Mouse (Mus musculus) midbrain, embryonic 14.5 days (tissue): Measurements from ENCODE around the gene Rpusd4. TPM values are rescaled to one million over a fixed set of nuclear protein-coding genes. Genes with fewer than 3 reads are reported as not detected.

Experiments
- ATAC-seq: fragments of 200-750 bp; cut with Nextera tagmentation; 2 replicates; pipeline ENCODE4 v1.8.0; 2017; ENCODE audit warnings: moderate number of reproducible peaks, moderate library complexity; ENCODE audit not compliant: low FRiP score, low TSS enrichment
- DNase-seq: peaks from one replicate; pipeline ENCODE4 v3.0.0-alpha.2; 2015
- H3K27ac ChIP-seq: fragments of 300-500 bp; sonication (generic); replicated peaks from 2 replicates; pipeline ENCODE4 v1.5.1; 2014; ENCODE audit warnings: mild to moderate bottlenecking, low read depth, low read length, moderate library complexity
- H3K27me3 ChIP-seq: fragments of 300-500 bp; sonication (generic); 2 replicates; pipeline ENCODE4 v1.6.1; 2014; ENCODE audit warnings: low read length, control low read depth, mixed read lengths; ENCODE audit not compliant: control insufficient read depth, insufficient read depth
- H3K36me3 ChIP-seq: fragments of 300-500 bp; sonication (generic); 2 replicates; pipeline ENCODE4 v1.6.1; 2014; ENCODE audit warnings: low read length, control low read depth; ENCODE audit not compliant: control insufficient read depth, insufficient read depth
- H3K4me1 ChIP-seq: fragments of 300-500 bp; sonication (generic); 2 replicates; pipeline ENCODE4 v1.6.1; 2014; ENCODE audit warnings: mild to moderate bottlenecking, antibody characterized with exemption, low read length, control low read depth; ENCODE audit not compliant: control insufficient read depth, insufficient read depth
- H3K4me2 ChIP-seq: fragments of 300-500 bp; sonication (generic); 2 replicates; pipeline ENCODE4 v1.6.1; 2014; ENCODE audit warnings: mild to moderate bottlenecking, low read length, moderate library complexity
- H3K4me3 ChIP-seq: fragments of 300-500 bp; sonication (generic); replicated peaks from 2 replicates; pipeline ENCODE4 v1.5.1; 2014; ENCODE audit warnings: low read depth, low read length
- H3K9ac ChIP-seq: fragments of 300-500 bp; sonication (generic); replicated peaks from 2 replicates; pipeline ENCODE4 v1.6.1; 2014; ENCODE audit warnings: mild to moderate bottlenecking, low read length, moderate library complexity
- H3K9me3 ChIP-seq: fragments of 300-500 bp; sonication (generic); 2 replicates; pipeline ENCODE4 v1.6.1; 2016; ENCODE audit warnings: low read length, control low read depth, mixed read lengths; ENCODE audit not compliant: control insufficient read depth
- WGBS: fragments of 180-500 bp; shearing (Covaris S2); extraction: QIAGEN DNeasy Blood & Tissue Kit; methylation state at CpG from one replicate; pipeline ENCODE4 v1.1.7; 2014; 5-methylcytosine and 5-hydroxymethylcytosine counted together
- polyA plus RNA-seq: library from polyadenylated mRNA; unstranded; fragments of >200 nt; fragmentation: Nextera tagmentation; extraction: Ambion mirVana; gene quantifications from 2 replicates; pipeline ENCODE4 v1.2.1, GENCODE M21; 2014

The Rpusd4 gene
- polyA plus RNA-seq, 1 experiment from 2014 or later = 18.1 TPM

- Histone ChIP-seq H3K4me1 (no peaks in the 10 kb centered on the region), H3K36me3 (no peaks in the 10 kb centered on the region), H3K27me3 (peaks cover 4% of the 10 kb centered on the region; the same call in 1 of the 2 replicates), H3K4me2 (no peak overlapping the region), H3K27ac (no peak overlapping the region), H3K9ac (no peak overlapping the region), H3K9me3 (no peaks in the 10 kb centered on the region), H3K4me3 (no peak overlapping the region)
- DNase-seq (no peak), ATAC-seq (no peak)
- WGBS = 86% methylated on average over 5 of the region's 5 CpGs
Observed at GRCm38 (mm10) chr9:35293465-35293864, 25.8 kb downstream of the Rpusd4 start.

- DNase-seq (no peak), ATAC-seq (no peak)
- no peak overlapping the region for H3K4me3 ChIP-seq
- no peaks in the 10 kb centered on the region for H3K4me1 ChIP-seq
- no peaks in the 10 kb centered on the region for H3K27me3 ChIP-seq
- no peaks in the 10 kb centered on the region for H3K36me3 ChIP-seq
- H3K9ac ChIP-seq = no peak overlapping the region
- no peak overlapping the region for H3K27ac ChIP-seq
- no peaks in the 10 kb centered on the region for H3K9me3 ChIP-seq
- no peak overlapping the region for H3K4me2 ChIP-seq
Observed at GRCm38 (mm10) chr9:35297791-35298190, 30.1 kb downstream of the Rpusd4 start.

DNA sequence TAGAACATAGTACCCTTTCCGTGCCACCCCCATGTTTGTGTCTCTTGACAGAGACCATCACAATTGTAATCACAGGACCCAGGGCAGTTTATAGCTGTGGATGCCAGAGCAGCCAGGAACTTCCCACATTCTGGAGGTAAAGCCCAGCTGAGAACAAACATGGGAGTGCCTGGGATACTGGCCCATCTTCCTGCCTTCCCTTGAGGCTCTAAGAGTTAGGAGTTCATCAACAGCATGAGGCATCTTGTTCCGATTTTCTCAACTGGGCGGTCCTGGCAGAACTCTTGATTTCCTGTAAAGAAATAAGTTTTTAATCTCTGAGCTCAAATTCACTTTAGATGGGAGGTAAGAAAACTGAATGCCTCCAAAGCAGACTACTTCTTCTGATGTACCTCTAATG is 34.5 kb downstream of the Rpusd4 start:
- H3K4me1 ChIP-seq = no peaks in the 10 kb centered on the region
- H3K27ac ChIP-seq = no peak overlapping the region
- H3K27me3 ChIP-seq = no peaks in the 10 kb centered on the region
- no peak for ATAC-seq
- H3K4me2 ChIP-seq = no peak overlapping the region
- H3K36me3 ChIP-seq = no peaks in the 10 kb centered on the region
- H3K9ac ChIP-seq = no peak overlapping the region
- H3K9me3 ChIP-seq = no peaks in the 10 kb centered on the region
- H3K4me3 ChIP-seq = no peak overlapping the region
- no peak for DNase-seq
- 94% methylated on average over 3 of the region's 3 CpGs for WGBS

GRCm38 (mm10) chr9:35307461-35307860 is 39.8 kb downstream of the Rpusd4 start:
- H3K4me1 ChIP-seq = no peaks in the 10 kb centered on the region
- no peaks in the 10 kb centered on the region for H3K36me3 ChIP-seq
- DNase-seq = no peak
- no peak overlapping the region for H3K4me2 ChIP-seq
- no peak overlapping the region for H3K27ac ChIP-seq
- no peaks in the 10 kb centered on the region for H3K9me3 ChIP-seq
- H3K9ac ChIP-seq = no peak overlapping the region
- no peak for ATAC-seq
- WGBS = 88% methylated on average over 7 of the region's 7 CpGs
- H3K27me3 ChIP-seq = no peaks in the 10 kb centered on the region
- H3K4me3 ChIP-seq = no peak overlapping the region

DNA sequence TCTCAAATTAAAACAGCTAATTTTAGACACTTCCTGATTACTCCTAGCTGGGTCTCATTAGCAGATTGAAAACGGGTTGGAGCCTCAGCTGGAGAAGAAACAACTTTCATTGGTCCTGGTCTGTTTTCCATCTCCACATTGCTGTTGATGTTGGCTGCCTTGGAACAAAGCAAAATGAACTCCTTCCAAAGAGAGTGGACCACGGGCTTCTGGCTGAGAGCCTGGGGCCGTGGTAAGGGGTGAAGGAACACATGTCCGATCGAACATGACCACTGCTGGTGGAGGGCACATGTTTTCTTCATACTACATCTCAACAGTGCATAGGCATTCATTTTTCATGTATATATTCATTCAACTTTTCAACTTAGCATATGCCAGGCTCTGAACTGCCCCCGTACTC is 42.7 kb downstream of the Rpusd4 start:
- no peak for DNase-seq
- Histone ChIP-seq H3K27ac (no peak overlapping the region), H3K27me3 (no peaks in the 10 kb centered on the region), H3K4me2 (no peak overlapping the region), H3K4me1 (no peaks in the 10 kb centered on the region; the same call in 1 of the 2 replicates), H3K9me3 (no peaks in the 10 kb centered on the region), H3K36me3 (no peaks in the 10 kb centered on the region), H3K9ac (no peak overlapping the region), H3K4me3 (no peak overlapping the region)
- no peak for ATAC-seq
- 92% methylated on average over 6 of the region's 6 CpGs for WGBS

DNA sequence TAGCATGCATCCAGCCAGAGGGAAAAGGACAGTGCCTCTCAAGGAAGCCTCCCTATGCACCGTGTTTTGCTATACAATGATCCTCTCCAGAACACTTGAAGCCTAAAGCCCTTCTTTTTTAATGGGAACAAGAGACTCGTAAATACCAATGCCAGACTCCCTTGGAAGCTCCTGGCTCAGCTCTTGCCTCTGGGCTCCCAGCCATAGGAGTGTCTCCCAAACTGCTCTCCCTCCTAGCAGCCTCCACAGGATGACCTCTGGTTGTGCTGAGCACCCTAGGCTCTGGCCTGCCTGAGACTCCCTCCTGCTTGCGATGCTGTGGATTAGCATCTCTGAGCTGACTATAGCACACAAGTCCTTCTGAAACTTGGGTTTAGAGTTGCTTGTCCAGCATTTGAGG is 44.9 kb downstream of the Rpusd4 start:
- Histone ChIP-seq H3K9ac (no peak overlapping the region), H3K4me3 (no peak overlapping the region), H3K9me3 (no peaks in the 10 kb centered on the region), H3K27me3 (no peaks in the 10 kb centered on the region), H3K27ac (no peak overlapping the region), H3K4me1 (no peaks in the 10 kb centered on the region; the same call in 1 of the 2 replicates), H3K4me2 (no peak overlapping the region), H3K36me3 (no peaks in the 10 kb centered on the region)
- 76% methylated on average over 3 of the region's 3 CpGs for WGBS
- ATAC-seq (no peak), DNase-seq (no peak)

- 40% methylated on average over 4 of the region's 4 CpGs for WGBS
- Histone ChIP-seq H3K27me3 (no peaks in the 10 kb centered on the region), H3K27ac (no peak overlapping the region), H3K4me1 (no peaks in the 10 kb centered on the region; the same call in 1 of the 2 replicates), H3K9ac (no peak overlapping the region), H3K4me3 (no peak overlapping the region), H3K9me3 (no peaks in the 10 kb centered on the region), H3K4me2 (no peak overlapping the region), H3K36me3 (no peaks in the 10 kb centered on the region)
- ATAC-seq (no peak), DNase-seq (no peak)
Observed at GRCm38 (mm10) chr9:35313601-35314000, 45.9 kb downstream of the Rpusd4 start.

- no peaks in the 10 kb centered on the region for H3K36me3 ChIP-seq
- H3K27me3 ChIP-seq = no peaks in the 10 kb centered on the region
- no peak overlapping the region for H3K9ac ChIP-seq
- 35% methylated on average over 1 of the region's 1 CpGs for WGBS
- H3K4me2 ChIP-seq = no peak overlapping the region
- no peaks in the 10 kb centered on the region for H3K9me3 ChIP-seq
- H3K27ac ChIP-seq = no peak overlapping the region
- H3K4me1 ChIP-seq = peaks cover 4% of the 10 kb centered on the region
- DNase-seq (no peak), ATAC-seq (no peak)
- H3K4me3 ChIP-seq = no peak overlapping the region
Observed at GRCm38 (mm10) chr9:35314254-35314653, 46.6 kb downstream of the Rpusd4 start.

DNA sequence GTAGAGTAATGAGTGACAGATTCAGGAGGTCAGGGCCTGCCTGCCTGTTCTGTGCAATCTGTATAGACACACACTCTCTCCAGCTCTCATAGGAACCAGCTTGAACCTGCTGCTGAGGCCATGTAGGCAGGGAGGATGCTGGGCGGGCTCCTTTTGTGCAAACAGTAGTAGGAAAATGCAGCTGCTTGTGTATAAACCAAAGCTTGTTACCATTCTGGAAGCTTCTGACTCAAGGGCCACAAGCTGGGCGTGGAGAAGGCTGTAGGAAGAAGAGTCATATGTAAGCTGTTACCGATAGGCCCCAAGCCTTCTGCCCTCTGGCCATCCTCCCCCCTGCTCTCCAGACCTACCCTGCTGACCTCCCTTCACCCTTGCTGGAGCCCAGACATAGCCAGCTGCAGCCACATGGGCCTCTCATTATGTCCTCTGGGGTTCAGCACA is 49.1 kb downstream of the Rpusd4 start:
- Histone ChIP-seq H3K4me3 (no peak overlapping the region), H3K4me1 (peaks cover 4% of the 10 kb centered on the region), H3K4me2 (no peak overlapping the region), H3K36me3 (no peaks in the 10 kb centered on the region), H3K27me3 (0 out of 2 replicates have a peak, but pooled peaks cover 1% of the 10 kb centered on the region), H3K27ac (no peak overlapping the region), H3K9ac (no peak overlapping the region), H3K9me3 (no peaks in the 10 kb centered on the region)
- DNase-seq (no peak), ATAC-seq (no peak)
- WGBS = 77% methylated on average over 3 of the region's 3 CpGs
